Mouse (Mus musculus): Measurements from ENCODE around the gene Ppp2r5c. TPM values are rescaled to one million over a fixed set of nuclear protein-coding genes. Genes with fewer than 3 reads are reported as not detected.
A peak's percentile ranks its signal among the peaks of the same experiment; 100 is the strongest.

Ppp2r5c gene
- total RNA-seq, 2 experiments from 2014 or later, result 250 to 255 TPM

GRCm38 (mm10) chr12:110550364-110550763 is 103.4 kb downstream of the Ppp2r5c start:
- no peak for DNase-seq (ENCODE audit: low spot score in 2 of 2)

GRCm38 (mm10) chr12:110552113-110552512 is 105.2 kb downstream of the Ppp2r5c start:
- DNase-seq (ENCODE audit: low spot score in 2 of 2), result no peak

- DNase-seq (ENCODE audit: low spot score in 2 of 2), result no peak
Measured at GRCm38 (mm10) chr12:110553362-110553761, 106.4 kb downstream of the Ppp2r5c start.

- no peak for DNase-seq (ENCODE audit: low spot score in 2 of 2)
Measured at GRCm38 (mm10) chr12:110555536-110556240, 108.8 kb downstream of the Ppp2r5c start.

GRCm38 (mm10) chr12:110556861-110557628 is 110.1 kb downstream of the Ppp2r5c start:
- no peak for DNase-seq (ENCODE audit: low spot score in 2 of 2)

- no peak for DNase-seq (ENCODE audit: low spot score in 2 of 2)
Measured at GRCm38 (mm10) chr12:110558175-110558574, 111.3 kb downstream of the Ppp2r5c start.

- DNase-seq (ENCODE audit: low spot score in 2 of 2), result no peak
Measured at GRCm38 (mm10) chr12:110563383-110563782, 116.5 kb downstream of the Ppp2r5c start.

- no peak for DNase-seq (ENCODE audit: low spot score in 2 of 2)
Measured at GRCm38 (mm10) chr12:110564848-110565247, 117.9 kb downstream of the Ppp2r5c start.

- DNase-seq (ENCODE audit: low spot score in 2 of 2), result no peak
Measured at GRCm38 (mm10) chr12:110566366-110566765, 119.4 kb downstream of the Ppp2r5c start.

GRCm38 (mm10) chr12:110571050-110571449 is 124.1 kb downstream of the Ppp2r5c start:
- no peak for DNase-seq (ENCODE audit: low spot score in 2 of 2)

- DNase-seq (ENCODE audit: low spot score in 2 of 2), result no peak
Measured at GRCm38 (mm10) chr12:110572351-110572750, 125.4 kb downstream of the Ppp2r5c start.

GRCm38 (mm10) chr12:110573635-110574034 is 126.7 kb downstream of the Ppp2r5c start:
- DNase-seq (ENCODE audit: low spot score in 2 of 2), result no peak

GRCm38 (mm10) chr12:110575926-110576325 is 129.0 kb downstream of the Ppp2r5c start:
- no peak for DNase-seq (ENCODE audit: low spot score in 2 of 2)

- no peak for DNase-seq (ENCODE audit: low spot score in 2 of 2)
Measured at GRCm38 (mm10) chr12:110578333-110578732, 131.4 kb downstream of the Ppp2r5c start.

GRCm38 (mm10) chr12:110588622-110589021 is 141.7 kb downstream of the Ppp2r5c start:
- no peak for DNase-seq (ENCODE audit: low spot score in 2 of 2)

- DNase-seq (ENCODE audit: low spot score in 2 of 2), result no peak
Measured at GRCm38 (mm10) chr12:110590804-110591259, 143.9 kb downstream of the Ppp2r5c start.

- DNase-seq (ENCODE audit: low spot score in 2 of 2), result peak; percentile 99 to 100
Measured at GRCm38 (mm10) chr12:110591260-110591883, 144.5 kb downstream of the Ppp2r5c start.

- DNase-seq (ENCODE audit: low spot score in 2 of 2), result peak; percentile 75 to 80
Measured at GRCm38 (mm10) chr12:110598527-110598926, 151.6 kb downstream of the Ppp2r5c start.

GRCm38 (mm10) chr12:110599791-110600190 is 152.9 kb downstream of the Ppp2r5c start:
- DNase-seq (ENCODE audit: low spot score in 2 of 2), result no peak

GRCm38 (mm10) chr12:110600225-110600991 is 153.5 kb downstream of the Ppp2r5c start:
- DNase-seq (ENCODE audit: low spot score in 2 of 2), result peak; percentile 14 to 47
